Mouse (Mus musculus) stomach, embryonic 15.5 days (tissue): ENCODE results near the gene Derl3. TPM values are rescaled to one million over a fixed set of nuclear protein-coding genes. Genes with fewer than 3 reads are reported as not detected.
"Not testable (repeated sequence)": the region's sequence is repeated elsewhere in the genome, so short reads cannot be mapped to it uniquely, and the experiment has no call there.

ENCODE experiments used
- ATAC-seq: fragments of 200-750 bp; cut with Nextera tagmentation; 2 replicates; pipeline ENCODE4 v1.8.0; 2017; ENCODE audit warnings: low read depth, moderate number of reproducible peaks, moderate TSS enrichment; ENCODE audit not compliant: insufficient read depth, low FRiP score
- H3K27ac ChIP-seq: fragments of 300-500 bp; sonication (generic); 2 replicates; pipeline ENCODE4 v1.5.1; 2015; ENCODE audit warnings: mild to moderate bottlenecking, inconsistent platforms
- H3K27me3 ChIP-seq: fragments of 300-500 bp; sonication (generic); replicated peaks from 2 replicates; pipeline ENCODE4 v1.6.1; 2015; ENCODE audit warnings: inconsistent platforms
- H3K36me3 ChIP-seq: fragments of 300-500 bp; sonication (generic); 2 replicates; pipeline ENCODE4 v1.6.1; 2015; ENCODE audit warnings: inconsistent platforms
- H3K4me1 ChIP-seq: fragments of 300-500 bp; sonication (generic); 2 replicates; pipeline ENCODE4 v1.6.1; 2015; ENCODE audit warnings: inconsistent platforms
- H3K4me2 ChIP-seq: fragments of 300-500 bp; sonication (generic); 2 replicates; pipeline ENCODE4 v1.6.1; 2015; ENCODE audit warnings: mild to moderate bottlenecking, inconsistent platforms
- H3K4me3 ChIP-seq: fragments of 300-500 bp; sonication (generic); replicated peaks from 2 replicates; pipeline ENCODE4 v1.5.1; 2015; ENCODE audit warnings: inconsistent platforms
- H3K9ac ChIP-seq: fragments of 300-500 bp; sonication (generic); 2 replicates; pipeline ENCODE4 v1.6.1; 2015; ENCODE audit warnings: inconsistent platforms
- H3K9me3 ChIP-seq: fragments of 300-500 bp; sonication (generic); 2 replicates; pipeline ENCODE4 v1.6.1; 2016; ENCODE audit warnings: inconsistent platforms
- whole genome bisulfite sequencing: fragments of 180-500 bp; shearing (Covaris S2); methylation state at CpG from one replicate; pipeline ENCODE4 v1.1.7; 2015; 5-methylcytosine and 5-hydroxymethylcytosine counted together
- polyA plus RNA-seq: library from polyadenylated mRNA; unstranded; fragments of >200 nt; fragmentation: Nextera tagmentation; extraction: Ambion mirVana; gene quantifications from 2 replicates; pipeline ENCODE4 v1.2.1, GENCODE M21; 2015

Gene Derl3
- polyA plus RNA-seq, result 6.6 and 8.8 TPM in 2 replicates

GRCm38 (mm10) chr10:75893089-75893750 is at the start of gene Derl3:
Gene Derl3 (plus strand): TSS chr10:75893413.
- H3K4me1 ChIP-seq, result peaks cover 18% of the 10 kb centered on the region
- peaks cover 28% of the 10 kb centered on the region for H3K36me3 ChIP-seq
- H3K9ac ChIP-seq, result peak within 1 kb of the TSS; percentile 37
- H3K4me2 ChIP-seq, result peak within 1 kb of the TSS; percentile 97
- H3K27ac ChIP-seq, result no peak within 1 kb of the TSS
- no peaks in the 10 kb centered on the region for H3K9me3 ChIP-seq
- H3K4me3 ChIP-seq, result peak within 1 kb of the TSS; percentile 49
- WGBS, result 1% methylated on average over 51 of the region's 51 CpGs
- peak; percentile 99 for ATAC-seq
- H3K27me3 ChIP-seq, result no peaks in the 10 kb centered on the region

- not testable (repeated sequence) for H3K9me3 ChIP-seq, H3K9ac ChIP-seq, H3K4me2 ChIP-seq, H3K27me3 ChIP-seq, H3K4me1 ChIP-seq, H3K27ac ChIP-seq, H3K36me3 ChIP-seq, H3K4me3 ChIP-seq, ATAC-seq
- 78% methylated on average over 6 of the region's 6 CpGs for WGBS
These were observed 49.3 kb upstream of the Derl3 start for GRCm38 (mm10) chr10:75843898-75844297.

DNA sequence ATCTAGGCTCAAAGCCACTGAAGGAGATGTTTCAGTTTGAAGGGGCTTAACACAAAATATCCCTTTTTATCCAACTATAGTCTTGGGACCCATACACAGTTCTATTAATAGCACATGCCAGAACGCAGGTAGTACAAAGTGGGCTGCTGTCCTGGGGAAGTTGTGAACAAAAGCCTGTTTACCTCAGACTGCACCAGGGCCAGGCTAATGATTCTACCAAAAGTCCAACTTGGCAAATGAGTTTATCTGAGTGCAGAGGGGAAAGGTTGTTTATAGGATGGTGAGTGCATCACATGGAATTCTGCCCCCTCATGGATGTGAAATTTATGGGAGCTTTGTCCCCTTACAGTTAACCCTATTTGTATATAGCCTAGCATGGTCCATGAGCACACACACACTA is 48.4 kb upstream of the Derl3 start:
- no peaks in the 10 kb centered on the region for H3K36me3 ChIP-seq
- 56% methylated on average over 1 of the region's 1 CpGs for WGBS

DNA sequence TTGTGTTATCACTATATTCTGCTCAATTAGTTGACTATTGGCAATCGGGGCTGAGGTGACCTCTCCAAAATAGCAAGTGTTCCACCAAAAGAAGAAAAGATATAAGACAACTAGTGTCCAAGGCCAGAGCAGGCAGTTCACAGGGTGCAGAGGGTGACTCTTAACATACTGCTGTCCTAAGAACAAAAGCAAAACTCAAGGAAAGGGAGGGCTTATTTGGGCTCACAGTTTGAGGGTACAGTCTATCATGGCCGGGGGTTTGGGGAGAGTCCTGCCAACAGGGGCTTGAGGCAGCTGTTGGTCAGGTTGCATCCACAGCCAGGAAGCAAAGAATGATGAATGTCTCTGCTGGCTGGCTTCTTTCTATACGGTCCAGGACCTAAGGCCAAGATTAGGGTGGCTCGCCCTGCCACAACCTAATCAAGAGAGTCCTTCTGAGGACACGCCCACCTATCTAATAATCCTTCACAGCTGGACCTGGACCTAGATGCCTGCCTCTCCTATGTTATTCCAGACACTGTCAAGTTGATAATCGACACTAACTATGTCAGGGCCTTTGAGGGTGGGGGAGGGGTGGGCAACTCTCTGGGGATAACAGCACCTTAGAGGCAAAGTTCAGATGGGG is 47.8 kb upstream of the Derl3 start:
- no peak overlapping the region for H3K9ac ChIP-seq
- H3K9me3 ChIP-seq, result no peaks in the 10 kb centered on the region
- no peaks in the 10 kb centered on the region for H3K27me3 ChIP-seq
- H3K4me3 ChIP-seq, result no peak overlapping the region
- H3K36me3 ChIP-seq, result no peaks in the 10 kb centered on the region
- peak; percentile 92 for ATAC-seq
- H3K4me1 ChIP-seq, result no peaks in the 10 kb centered on the region
- 68% methylated on average over 6 of the region's 6 CpGs for WGBS
- H3K27ac ChIP-seq, result no peak overlapping the region
- no peak overlapping the region for H3K4me2 ChIP-seq

More for the DNA sequence above, 48.4 kb upstream of the Derl3 start:
- Histone ChIP-seq H3K27me3 (no peaks in the 10 kb centered on the region), H3K4me2 (no peak overlapping the region), H3K9ac (no peak overlapping the region), H3K9me3 (no peaks in the 10 kb centered on the region), H3K4me3 (no peak overlapping the region), H3K27ac (no peak overlapping the region), H3K4me1 (no peaks in the 10 kb centered on the region)
- no peak for ATAC-seq

- no peak for ATAC-seq
- H3K4me3 ChIP-seq, result no peak overlapping the region
- H3K27ac ChIP-seq, result no peak overlapping the region
- H3K9ac ChIP-seq, result no peak overlapping the region
- H3K9me3 ChIP-seq, result no peaks in the 10 kb centered on the region
- no peak overlapping the region for H3K4me2 ChIP-seq
- H3K36me3 ChIP-seq, result no peaks in the 10 kb centered on the region
- H3K4me1 ChIP-seq, result 0 out of 2 replicates have a peak, but pooled peaks cover 7% of the 10 kb centered on the region
- no peaks in the 10 kb centered on the region for H3K27me3 ChIP-seq
- WGBS, result 33% methylated on average over 3 of the region's 3 CpGs
These were observed 44.8 kb upstream of the Derl3 start for GRCm38 (mm10) chr10:75848382-75848781.

- ATAC-seq, result no peak
- Histone ChIP-seq H3K4me1 (0 out of 2 replicates have a peak, but pooled peaks cover 7% of the 10 kb centered on the region), H3K36me3 (no peaks in the 10 kb centered on the region), H3K27me3 (no peaks in the 10 kb centered on the region), H3K9me3 (no peaks in the 10 kb centered on the region), H3K27ac (no peak overlapping the region), H3K4me2 (no peak overlapping the region), H3K9ac (no peak overlapping the region), H3K4me3 (no peak overlapping the region)
- WGBS, result 10% methylated on average over 6 of the region's 6 CpGs
These were observed 42.1 kb upstream of the Derl3 start for GRCm38 (mm10) chr10:75851076-75851475.

DNA sequence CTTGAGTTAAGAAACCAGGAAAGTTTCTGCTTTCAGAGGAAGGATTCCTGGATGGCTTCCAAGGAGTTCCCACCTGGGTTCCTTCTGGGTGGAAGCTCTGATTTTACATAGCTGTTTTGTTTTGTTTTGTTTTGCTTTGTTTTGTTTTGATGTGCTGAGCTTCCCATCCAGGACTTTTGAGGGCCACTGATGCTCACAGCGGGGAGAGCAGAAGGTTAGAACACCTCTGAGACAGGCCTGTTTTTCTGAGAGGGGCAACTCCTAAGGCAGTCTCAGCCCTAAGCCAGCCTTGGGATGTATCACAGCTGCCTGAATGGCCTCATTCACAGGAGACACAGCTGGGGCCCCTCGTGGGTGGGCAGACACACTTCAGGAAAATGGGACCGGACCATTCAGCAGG is 41.5 kb upstream of the Derl3 start:
- Histone ChIP-seq H3K4me3 (no peak overlapping the region), H3K36me3 (no peaks in the 10 kb centered on the region), H3K4me1 (0 out of 2 replicates have a peak, but pooled peaks cover 7% of the 10 kb centered on the region), H3K27me3 (no peaks in the 10 kb centered on the region), H3K9me3 (no peaks in the 10 kb centered on the region), H3K4me2 (no peak overlapping the region), H3K9ac (no peak overlapping the region), H3K27ac (no peak overlapping the region)
- no peak for ATAC-seq
- 41% methylated on average over 3 of the region's 3 CpGs for WGBS

- 0 out of 2 replicates have a peak, but pooled peaks have one; percentile 32 for ATAC-seq
- Histone ChIP-seq H3K36me3 (peaks cover 5% of the 10 kb centered on the region; the same call in 1 of the 2 replicates), H3K4me2 (no peak overlapping the region), H3K9ac (no peak overlapping the region), H3K27me3 (no peaks in the 10 kb centered on the region), H3K4me3 (no peak overlapping the region), H3K4me1 (0 out of 2 replicates have a peak, but pooled peaks cover 7% of the 10 kb centered on the region), H3K27ac (no peak overlapping the region), H3K9me3 (no peaks in the 10 kb centered on the region)
- WGBS, result 76% methylated on average over 12 of the region's 12 CpGs
These were observed 40.6 kb upstream of the Derl3 start for GRCm38 (mm10) chr10:75852539-75853125.

DNA sequence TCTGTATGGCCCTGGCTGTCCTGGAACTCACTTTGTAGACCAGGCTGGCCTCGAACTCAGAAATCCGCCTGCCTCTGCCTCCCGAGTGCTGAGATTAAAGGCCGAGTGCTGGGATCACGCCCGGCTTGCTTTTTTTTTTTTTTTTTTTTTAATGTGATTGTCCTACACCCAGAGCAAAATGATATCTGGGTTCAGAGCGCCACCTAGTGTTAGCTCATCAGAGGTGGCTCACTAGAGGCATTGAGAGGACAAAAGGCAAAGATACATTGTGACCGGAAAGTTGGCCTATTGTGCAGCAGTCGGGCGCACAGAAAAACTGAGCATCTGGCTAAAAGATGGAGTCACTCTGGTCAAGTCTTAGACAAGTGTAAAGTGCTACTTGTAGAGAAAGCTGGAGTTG is 39.8 kb upstream of the Derl3 start:
- Histone ChIP-seq H3K36me3 (peaks cover 6% of the 10 kb centered on the region; the same call in 1 of the 2 replicates), H3K4me3 (no peak overlapping the region), H3K4me2 (no peak overlapping the region), H3K27ac (no peak overlapping the region), H3K4me1 (0 out of 2 replicates have a peak, but pooled peaks cover 9% of the 10 kb centered on the region), H3K9ac (no peak overlapping the region), H3K27me3 (no peaks in the 10 kb centered on the region), H3K9me3 (no peaks in the 10 kb centered on the region)
- 36% methylated on average over 10 of the region's 10 CpGs for WGBS
- ATAC-seq, result no peak

GRCm38 (mm10) chr10:75854096-75854495 is 39.1 kb upstream of the Derl3 start:
- no peaks in the 10 kb centered on the region for H3K9me3 ChIP-seq
- 48% methylated on average over 5 of the region's 5 CpGs for WGBS
- no peak overlapping the region for H3K27ac ChIP-seq
- ATAC-seq, result 0 out of 2 replicates have a peak, but pooled peaks have one; percentile 6
- no peak overlapping the region for H3K4me3 ChIP-seq
- no peak overlapping the region for H3K9ac ChIP-seq
- H3K4me1 ChIP-seq, result peaks cover 15% of the 10 kb centered on the region
- H3K36me3 ChIP-seq, result peaks cover 6% of the 10 kb centered on the region; the same call in 1 of the 2 replicates
- no peaks in the 10 kb centered on the region for H3K27me3 ChIP-seq
- no peak overlapping the region for H3K4me2 ChIP-seq

GRCm38 (mm10) chr10:75854791-75855190 is 38.4 kb upstream of the Derl3 start:
- WGBS, result 80% methylated on average over 6 of the region's 6 CpGs

More at GRCm38 (mm10) chr10:75854791-75855190, 38.4 kb upstream of the Derl3 start:
- ATAC-seq, result no peak
- H3K9ac ChIP-seq, result no peak overlapping the region
- no peaks in the 10 kb centered on the region for H3K27me3 ChIP-seq
- no peak overlapping the region for H3K4me2 ChIP-seq
- no peak overlapping the region for H3K4me3 ChIP-seq
- peaks cover 6% of the 10 kb centered on the region; the same call in 1 of the 2 replicates for H3K36me3 ChIP-seq
- peaks cover 15% of the 10 kb centered on the region for H3K4me1 ChIP-seq
- no peaks in the 10 kb centered on the region for H3K9me3 ChIP-seq
- no peak overlapping the region for H3K27ac ChIP-seq
